Mouse (Mus musculus) embryonic stem cell, embryonic (primary cell): ENCODE data around the gene C130026I21Rik.
"Not testable (repeated sequence)": the region's sequence is repeated elsewhere in the genome, so short reads cannot be mapped to it uniquely, and the experiment has no call there.

Source experiments
- CTCF ChIA-PET, 4 experiments: fragments of 300-600 bp in 2 of 4; fragments of 350-600 bp in 2 of 4; sonication (Branson Sonifier 250); formaldehyde crosslinking; loops; one replicate each; lab custom pipeline; 2022; ENCODE audit warnings: inconsistent platforms in 2 of 4; lab: Charles Lee
- POLR2A ChIA-PET, 4 experiments: fragments of 300-600 bp in 2 of 4; fragments of 350-600 bp in 2 of 4; sonication (Branson Sonifier 250); formaldehyde crosslinking; loops; one replicate each; lab custom pipeline; 2022; ENCODE audit warnings: antibody characterized with exemption in 4 of 4, inconsistent platforms in 1 of 4; lab: Charles Lee

The C130026I21Rik gene

GRCm38 (mm10) chr1:85073099-85073498, 197.3 kb downstream of the C130026I21Rik start:
- POLR2A ChIA-PET, CTCF ChIA-PET: not testable (repeated sequence)

GRCm38 (mm10) chr1:85071690-85072089, 198.7 kb downstream of the C130026I21Rik start:
- CTCF ChIA-PET, POLR2A ChIA-PET: not testable (repeated sequence)

- POLR2A ChIA-PET, CTCF ChIA-PET: not testable (repeated sequence)
These were observed 234.6 kb downstream of the C130026I21Rik start for GRCm38 (mm10) chr1:85035801-85036200.

GRCm38 (mm10) chr1:85034394-85034793, 236.0 kb downstream of the C130026I21Rik start:
- CTCF ChIA-PET, POLR2A ChIA-PET: not testable (repeated sequence)

- POLR2A ChIA-PET, CTCF ChIA-PET: not testable (repeated sequence)
These were observed 236.8 kb downstream of the C130026I21Rik start for GRCm38 (mm10) chr1:85033616-85034015.

GRCm38 (mm10) chr1:85030211-85030610, 240.2 kb downstream of the C130026I21Rik start:
- POLR2A ChIA-PET, CTCF ChIA-PET: not testable (repeated sequence)

GRCm38 (mm10) chr1:85011933-85012332, 258.4 kb downstream of the C130026I21Rik start:
- CTCF ChIA-PET, POLR2A ChIA-PET: not testable (repeated sequence)

GRCm38 (mm10) chr1:85010947-85011346, 259.4 kb downstream of the C130026I21Rik start:
- CTCF ChIA-PET, POLR2A ChIA-PET: not testable (repeated sequence)

- CTCF ChIA-PET, POLR2A ChIA-PET: not testable (repeated sequence)
These were observed 262.6 kb downstream of the C130026I21Rik start for GRCm38 (mm10) chr1:85007737-85008136.

GRCm38 (mm10) chr1:84999241-84999640, 271.1 kb downstream of the C130026I21Rik start:
- POLR2A ChIA-PET, CTCF ChIA-PET: not testable (repeated sequence)

- POLR2A ChIA-PET, CTCF ChIA-PET: not testable (repeated sequence)
These were observed 274.1 kb downstream of the C130026I21Rik start for GRCm38 (mm10) chr1:84996305-84996704.

- CTCF ChIA-PET = interaction anchor here in 1 of 4 experiments (0.6 kb wide), 1 partner anchor 61 kb away, joined by 4 read pairs; no protein-coding TSS in a partner anchor
- POLR2A ChIA-PET = not testable (repeated sequence)
These were observed 275.9 kb downstream of the C130026I21Rik start for GRCm38 (mm10) chr1:84994461-84994860.

- CTCF ChIA-PET, POLR2A ChIA-PET: not testable (repeated sequence)
These were observed 276.6 kb downstream of the C130026I21Rik start for GRCm38 (mm10) chr1:84993688-84994319.

- POLR2A ChIA-PET = not testable (repeated sequence)
These were observed 277.1 kb downstream of the C130026I21Rik start for GRCm38 (mm10) chr1:84993235-84993634.

GRCm38 (mm10) chr1:84992827-84993226, 277.5 kb downstream of the C130026I21Rik start:
- CTCF ChIA-PET, POLR2A ChIA-PET: not testable (repeated sequence)

More at GRCm38 (mm10) chr1:84993235-84993634, 277.1 kb downstream of the C130026I21Rik start:
- CTCF ChIA-PET = not testable (repeated sequence)

- POLR2A ChIA-PET, CTCF ChIA-PET: not testable (repeated sequence)
These were observed 281.3 kb downstream of the C130026I21Rik start for GRCm38 (mm10) chr1:84989044-84989443.

GRCm38 (mm10) chr1:84987729-84988128, 282.6 kb downstream of the C130026I21Rik start:
- POLR2A ChIA-PET, CTCF ChIA-PET: not testable (repeated sequence)

- ChIA-PET POLR2A (interaction anchor here in 1 of 4 experiments (0.6 kb wide), 1 partner anchor 75 kb away, joined by 3 read pairs; no protein-coding TSS in a partner anchor), CTCF (interaction anchor here in 2 of 4 experiments (0.6 kb wide), 2 partner anchors 28 to 45 kb away, joined by 3 to 4 read pairs; no protein-coding TSS in a partner anchor)
These were observed 308.6 kb downstream of the C130026I21Rik start for GRCm38 (mm10) chr1:84961779-84962178.

GRCm38 (mm10) chr1:84957713-84958112, 312.7 kb downstream of the C130026I21Rik start:
- CTCF ChIA-PET, POLR2A ChIA-PET: not testable (repeated sequence)

GRCm38 (mm10) chr1:84956771-84957170, 313.6 kb downstream of the C130026I21Rik start:
- POLR2A ChIA-PET = not testable (repeated sequence)
- CTCF ChIA-PET = interaction anchor here in 1 of 4 experiments (0.6 kb wide), 1 partner anchor 1236 kb away, joined by 5 read pairs; no protein-coding TSS in a partner anchor
